Mouse (Mus musculus) lung, postnatal 4 days (tissue): ENCODE measurements around the gene Uba2.
"Not testable (repeated sequence)": the region's sequence is repeated elsewhere in the genome, so short reads cannot be mapped to it uniquely, and the experiment has no call there.

Source experiments
- DNase-seq, 2 experiments: peaks; one replicate each; pipeline ENCODE4 v3.0.0; 2021

The Uba2 gene

DNA sequence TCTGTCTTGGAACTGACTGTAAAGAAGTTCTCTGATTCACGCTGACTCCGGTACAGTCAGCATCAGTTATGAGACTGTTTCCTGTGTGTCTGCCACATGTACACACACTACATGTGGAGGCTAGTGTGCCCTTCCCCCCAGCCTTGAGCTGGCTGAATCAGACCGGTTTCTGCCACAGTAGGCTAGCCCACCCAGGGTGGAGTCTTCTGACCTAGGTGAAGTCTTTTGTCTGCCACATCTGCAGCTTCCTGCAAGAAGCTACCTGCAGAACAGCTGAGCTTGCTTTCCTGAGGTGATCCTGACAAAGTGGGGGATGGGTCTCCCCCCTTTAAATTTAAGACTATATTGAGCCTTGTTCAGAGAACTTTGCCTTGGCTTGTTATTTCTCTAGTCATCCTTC is at the start of gene Uba2:
Uba2 (minus strand) TSS at position 146 of the 400 bp plus-strand sequence.
- no peak for DNase-seq

- DNase-seq = no peak
Measured at GRCm38 (mm10) chr7:34218496-34218895, 49.1 kb upstream of the Uba2 start.

DNA sequence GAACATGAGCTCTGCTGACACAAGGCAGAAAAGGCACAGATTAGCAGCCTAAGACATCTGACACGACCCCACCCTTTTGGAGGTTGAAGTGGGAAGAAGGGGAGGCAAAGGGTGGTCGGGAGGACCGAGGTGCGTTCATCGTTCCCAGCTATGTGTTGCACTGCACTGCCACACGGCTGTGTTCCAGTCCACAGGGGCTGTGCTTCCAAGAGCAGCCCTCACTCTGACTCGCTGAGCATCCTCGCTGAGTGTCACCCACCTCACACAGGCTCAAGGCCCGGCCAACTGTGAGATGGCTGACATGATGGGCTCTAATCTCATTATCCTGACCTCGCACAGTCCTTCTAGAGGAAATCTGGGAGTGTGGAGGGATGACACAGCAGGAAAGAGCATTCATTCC is 47.1 kb upstream of the Uba2 start:
- DNase-seq = no peak

DNA sequence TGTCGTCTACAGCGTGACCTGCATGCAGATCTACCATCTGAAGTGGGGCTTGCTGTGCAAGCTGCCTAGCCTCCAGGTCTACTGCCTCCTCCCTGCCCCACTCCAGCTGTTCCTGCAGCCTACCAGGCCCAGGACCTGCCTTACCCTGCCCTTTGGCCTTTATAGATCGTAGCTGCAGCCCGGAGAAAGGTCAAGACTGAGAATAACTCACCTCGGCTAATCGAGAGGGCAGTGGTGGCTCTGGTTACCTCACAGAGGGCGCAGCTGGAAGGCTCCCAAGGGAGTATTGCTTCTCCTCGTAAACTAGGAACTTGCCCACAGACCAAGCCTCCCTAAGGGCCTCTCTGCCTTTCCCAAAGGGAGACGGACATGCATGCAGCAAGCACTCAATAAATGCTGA is 46.1 kb upstream of the Uba2 start:
- peak in 1 of 2 experiments; percentile 20 for DNase-seq

DNA sequence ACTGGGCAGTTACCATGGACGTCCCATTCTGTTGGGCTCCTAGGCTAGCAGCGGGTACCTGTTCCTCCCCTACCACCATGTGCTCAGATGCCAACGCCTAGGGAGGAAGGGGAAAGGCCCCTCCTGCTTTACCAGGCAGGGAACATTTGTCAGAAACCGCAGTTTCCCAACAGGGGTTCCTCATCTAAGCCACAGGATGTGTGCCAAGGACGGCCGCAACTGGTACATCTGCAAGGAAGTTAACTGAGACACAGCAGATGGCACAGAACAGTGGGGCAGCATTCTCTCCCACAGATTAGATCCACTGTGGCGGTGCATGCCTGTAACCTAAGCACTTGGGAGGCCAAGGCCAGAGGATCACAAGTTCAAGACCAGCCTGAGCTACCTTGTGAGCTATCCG is 45.2 kb upstream of the Uba2 start:
- DNase-seq = peak; percentile 46 to 54

DNA sequence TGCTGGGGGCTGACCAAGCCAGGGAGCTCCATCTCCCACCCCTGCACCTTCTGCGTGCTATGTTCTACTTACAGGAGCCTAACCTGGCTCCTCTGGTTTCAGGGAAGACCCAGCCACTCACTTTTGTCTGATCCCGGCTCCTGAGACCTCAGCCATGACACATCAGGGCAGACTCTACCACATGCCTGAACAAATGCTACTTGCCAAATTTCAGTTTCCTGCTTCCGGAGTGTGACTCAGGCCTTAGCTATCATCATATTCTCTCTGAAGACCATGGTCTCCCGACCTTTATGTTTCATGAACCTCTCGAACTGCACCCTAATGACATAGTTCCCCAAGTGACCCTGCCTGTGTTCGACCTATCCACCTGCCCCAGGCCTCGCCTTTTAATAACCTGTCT is 43.9 kb upstream of the Uba2 start:
- DNase-seq = no peak

DNA sequence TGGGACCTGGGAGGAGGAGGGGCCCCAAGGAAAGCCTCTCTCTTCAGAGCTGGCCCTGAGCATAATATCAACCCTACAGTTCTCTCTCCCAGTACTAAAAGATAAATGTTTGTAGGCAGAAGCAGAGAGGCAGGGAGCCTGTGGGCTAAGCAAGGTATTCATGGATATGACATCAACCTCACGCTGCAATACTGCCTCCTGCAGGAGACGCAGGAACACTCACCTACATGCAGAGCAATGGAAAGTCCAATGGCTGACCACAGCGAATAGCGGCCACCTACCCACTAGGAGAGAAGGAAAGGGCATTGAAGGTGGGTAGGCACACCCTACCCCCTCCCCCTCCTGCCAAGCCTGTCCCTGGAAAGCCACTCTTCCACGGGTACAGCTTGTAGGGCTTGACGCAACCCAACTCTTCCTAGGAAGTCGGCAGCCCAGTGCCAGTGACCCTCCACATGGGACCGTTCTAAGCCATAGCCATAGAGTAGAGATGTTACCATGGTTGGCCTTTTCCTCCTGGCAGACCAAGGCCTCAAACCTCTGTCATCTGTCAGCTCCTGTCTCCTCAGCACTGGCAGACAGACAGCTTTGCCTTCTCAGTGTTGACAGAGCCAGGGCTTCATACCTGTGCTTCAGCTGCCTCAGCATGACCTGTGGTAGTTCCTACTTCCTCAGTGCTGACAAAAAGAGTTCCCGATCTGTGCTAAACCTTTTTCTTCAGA is 38.8 kb upstream of the Uba2 start:
- DNase-seq = no peak

DNA sequence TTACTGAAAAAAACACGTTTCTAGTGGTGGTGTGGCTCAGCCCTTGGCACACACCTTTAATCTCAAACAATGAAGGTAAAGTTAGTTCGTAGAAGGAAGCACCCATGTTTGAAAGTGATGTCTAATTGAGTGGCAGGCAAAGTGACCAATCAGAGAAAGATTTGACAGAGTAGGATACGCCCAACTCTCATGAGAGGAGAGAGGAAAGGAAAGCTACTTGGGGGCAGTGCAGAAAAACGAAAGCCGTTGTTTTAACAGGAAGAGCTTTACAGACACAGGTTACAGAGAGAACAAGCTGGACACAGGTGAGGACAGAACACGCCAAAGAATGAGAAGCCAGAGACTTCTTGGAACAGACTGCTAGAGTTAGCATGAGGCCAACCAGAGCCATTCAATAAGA is 36.9 kb upstream of the Uba2 start:
- DNase-seq = no peak

GRCm38 (mm10) chr7:34202147-34202546 is 32.7 kb upstream of the Uba2 start:
- not testable (repeated sequence) for DNase-seq

DNA sequence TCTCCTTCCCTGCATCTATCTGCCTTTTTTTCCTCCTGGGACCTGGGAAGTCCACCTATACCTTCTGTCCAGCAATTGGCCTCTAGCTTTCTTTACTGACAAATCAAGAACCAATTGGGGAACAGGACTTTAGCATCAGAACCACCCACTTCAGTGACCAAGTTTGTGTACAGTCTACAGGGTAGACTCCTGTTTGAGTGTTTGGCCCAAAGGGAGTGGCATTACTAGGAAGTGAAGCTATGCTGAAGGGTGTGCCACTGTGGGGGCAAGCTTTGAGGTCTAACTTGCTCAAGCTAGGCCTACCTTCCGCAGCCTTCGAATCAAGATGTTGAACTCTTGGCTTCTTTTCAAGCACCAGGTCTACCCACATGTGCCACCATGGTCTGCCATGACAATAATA is 31.4 kb upstream of the Uba2 start:
- no peak for DNase-seq

DNA sequence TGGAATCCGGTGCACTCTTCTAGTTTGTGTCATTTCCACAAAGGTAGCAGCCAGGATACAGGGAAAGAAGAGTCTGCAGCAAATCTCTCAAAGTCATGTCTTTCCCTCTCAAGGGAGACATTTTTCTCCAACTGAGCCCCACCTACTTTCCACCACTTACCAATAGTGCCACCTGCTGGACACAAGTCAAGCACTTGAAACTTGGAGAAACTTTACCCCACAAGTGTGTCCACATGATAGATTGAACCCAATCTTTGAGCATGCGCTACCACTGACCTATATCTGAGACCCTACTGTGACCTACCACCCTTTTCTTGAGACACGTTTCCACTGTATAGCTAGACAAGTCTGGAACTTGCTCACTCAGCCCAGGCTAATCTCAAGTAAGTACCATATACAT is 28.9 kb upstream of the Uba2 start:
- DNase-seq = peak in 1 of 2 experiments; percentile 54

DNA sequence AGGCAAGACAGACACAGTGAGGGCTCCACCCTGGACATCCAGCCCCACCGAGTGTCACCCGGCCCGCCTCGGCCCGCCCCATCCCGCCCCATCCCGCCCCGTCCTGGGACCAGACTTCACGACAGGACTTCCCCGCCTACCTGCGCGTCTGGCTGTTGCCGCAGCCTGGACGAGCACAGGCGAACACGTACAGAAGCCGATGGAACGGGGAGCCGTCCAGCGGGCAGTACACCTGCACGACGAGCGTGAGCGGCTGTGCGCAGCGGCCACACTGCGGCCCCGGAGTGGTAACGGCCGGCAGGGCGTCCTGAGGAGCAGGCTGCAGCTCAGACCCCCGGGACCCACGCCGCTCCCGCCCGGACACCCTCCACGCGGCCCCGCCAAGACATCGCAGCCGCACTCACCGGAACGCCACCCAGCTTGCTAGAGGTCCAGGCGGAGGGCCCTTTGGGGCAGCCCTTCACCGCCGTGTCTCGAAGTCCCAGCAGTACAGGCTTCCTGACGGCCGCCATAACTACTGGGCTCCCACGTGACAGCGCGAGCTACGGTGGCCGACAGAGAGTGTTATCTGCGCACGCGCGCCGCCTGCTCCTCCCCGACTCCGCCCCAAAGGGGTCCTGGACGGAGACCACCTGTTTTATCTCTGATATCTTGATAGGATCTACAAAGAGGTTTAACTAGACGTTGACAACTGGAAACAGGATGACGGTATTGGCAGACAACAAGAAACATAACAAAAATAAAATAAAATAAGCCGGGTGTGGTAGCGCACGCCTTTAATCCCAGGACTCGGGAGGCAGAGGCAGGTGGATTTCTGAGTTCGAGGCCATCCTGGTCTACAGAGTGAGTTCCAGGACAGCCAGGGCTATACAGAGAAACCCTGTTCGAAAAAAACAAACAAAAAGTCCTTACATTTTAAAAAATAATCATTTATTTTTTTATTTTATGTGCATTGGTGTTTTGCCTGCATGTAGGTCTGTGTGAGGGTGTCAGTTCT is 27.0 kb upstream of the Uba2 start, which contains the start of gene Pdcd2l:
Pdcd2l (minus strand) TSS at position 530 of the 997 bp plus-strand sequence.
- peak; percentile 94 for DNase-seq

GRCm38 (mm10) chr7:34195632-34196031 is 26.2 kb upstream of the Uba2 start:
- no peak for DNase-seq

GRCm38 (mm10) chr7:34192825-34193224 is 23.4 kb upstream of the Uba2 start:
- no peak for DNase-seq

GRCm38 (mm10) chr7:34189376-34189989 is 20.1 kb upstream of the Uba2 start:
- DNase-seq = peak in 1 of 2 experiments; percentile 18

GRCm38 (mm10) chr7:34183794-34184193 is 14.4 kb upstream of the Uba2 start:
- DNase-seq = no peak

- DNase-seq = no peak
Measured at GRCm38 (mm10) chr7:34183356-34183755, 14.0 kb upstream of the Uba2 start.

GRCm38 (mm10) chr7:34176241-34176640 is 6.8 kb upstream of the Uba2 start:
- DNase-seq = not testable (repeated sequence)

DNA sequence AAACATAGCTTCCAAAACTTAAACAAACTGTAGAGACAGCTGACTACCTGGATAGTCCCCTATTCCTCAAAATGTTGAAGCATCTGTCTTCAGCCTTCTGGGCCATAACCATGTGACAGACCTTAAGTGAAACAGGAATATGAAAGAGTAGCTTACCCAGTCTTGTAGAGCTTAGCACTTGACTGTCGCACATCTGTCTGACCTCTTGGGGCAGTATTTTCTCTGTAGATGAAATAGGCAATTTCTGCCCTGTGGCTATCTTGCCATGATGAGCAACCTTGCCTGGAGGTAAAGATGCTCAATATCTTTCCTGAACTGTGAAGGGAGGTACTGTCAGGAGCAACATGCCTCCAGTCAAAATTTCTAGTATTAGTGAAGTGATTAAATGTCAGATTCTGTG is 2.9 kb upstream of the Uba2 start:
- no peak for DNase-seq

DNA sequence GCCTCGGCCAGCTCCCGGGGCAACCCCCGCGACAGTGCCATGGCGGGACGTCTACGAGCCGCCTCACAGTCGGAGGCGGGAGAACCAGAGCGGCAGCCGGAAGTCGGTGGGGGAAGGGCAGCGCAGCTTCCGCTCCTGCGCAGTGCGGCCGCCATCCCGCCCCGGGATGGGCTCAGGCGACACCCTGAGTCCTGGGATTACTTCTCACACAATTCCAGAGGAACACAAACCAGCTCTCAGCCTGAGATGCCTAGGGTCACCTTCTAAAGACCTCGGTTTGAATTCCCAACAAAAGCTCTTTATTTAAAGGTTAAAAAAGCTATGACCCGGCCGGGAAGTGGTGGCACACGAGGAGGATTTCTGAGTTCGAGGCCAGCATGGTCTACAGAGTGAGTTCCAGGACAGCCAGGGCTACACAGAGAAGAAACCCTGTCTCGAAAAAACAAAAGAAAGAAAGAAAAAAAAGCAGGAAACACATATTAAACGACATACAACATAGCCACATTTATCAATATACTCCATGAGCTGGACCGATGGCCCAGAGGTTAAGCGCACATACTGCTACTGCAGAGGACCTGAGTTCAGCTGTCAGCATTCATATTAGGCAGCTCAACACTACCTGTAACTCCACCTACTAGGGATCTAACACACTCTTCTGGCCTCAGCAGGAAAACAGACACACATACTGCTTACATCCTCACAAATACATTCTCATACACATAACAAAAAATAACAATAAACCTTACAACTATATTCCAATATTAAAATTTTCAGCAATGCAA is 738 bp downstream of the Uba2 start:
- DNase-seq = peak; percentile 95

DNA sequence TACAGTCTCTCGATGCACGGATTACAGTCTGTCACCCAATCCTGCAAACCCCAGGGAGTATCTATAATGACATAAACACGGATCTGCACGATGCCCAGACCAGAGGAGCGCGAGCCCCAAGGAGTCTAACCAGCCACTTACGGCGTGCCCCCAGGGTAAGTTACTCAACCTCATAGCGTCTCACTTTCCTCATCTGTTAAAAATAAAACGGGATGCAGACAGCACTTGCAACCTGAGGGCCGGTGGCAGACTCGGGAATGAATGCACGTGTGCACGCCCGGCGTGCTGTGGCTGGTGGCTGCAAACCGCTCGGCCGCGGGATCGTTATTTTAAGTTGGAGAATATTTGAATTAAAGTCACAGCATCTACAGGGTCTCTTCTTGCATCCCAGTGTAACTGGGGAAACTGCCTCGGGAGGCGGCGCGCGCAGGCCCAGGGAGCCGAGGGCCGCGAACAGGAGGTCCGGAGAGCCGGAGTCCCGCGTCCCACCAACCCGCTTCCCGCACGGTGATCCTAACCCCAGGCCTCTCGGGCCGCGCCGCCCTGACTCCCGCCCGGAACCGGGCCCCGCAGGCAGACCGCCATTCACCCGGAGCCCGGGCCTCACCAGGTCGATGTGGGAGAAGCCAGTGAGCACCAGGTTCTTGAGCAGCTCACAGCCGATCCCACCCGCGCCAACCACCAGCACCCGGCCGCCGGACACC is 1.5 kb downstream of the Uba2 start:
- no peak for DNase-seq

- peak in 1 of 2 experiments; percentile 53 for DNase-seq
Measured at GRCm38 (mm10) chr7:34166850-34167249, 2.5 kb downstream of the Uba2 start.
